Mouse (Mus musculus): ENCODE data around the gene Tert.

Tert gene

DNA sequence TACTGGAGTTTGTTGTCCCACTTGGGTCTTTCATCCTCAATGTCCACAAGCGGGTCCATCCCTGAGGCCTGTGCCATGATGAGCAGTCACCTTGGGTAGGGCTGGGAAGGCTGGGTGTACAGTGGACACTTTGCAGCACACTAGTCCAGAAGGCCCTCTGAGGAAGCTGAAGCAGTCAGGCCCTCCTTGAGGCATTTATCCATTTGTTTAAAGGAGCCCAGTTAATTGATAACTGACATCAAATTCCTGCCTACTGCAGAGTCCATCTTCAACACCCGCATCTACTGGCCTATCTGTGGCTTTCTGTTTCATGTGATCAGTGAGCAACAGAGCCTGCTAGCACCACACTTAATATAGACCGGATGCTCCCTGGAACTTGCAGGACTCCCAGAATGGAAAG is 51.1 kb downstream of the Tert start, which contains the start of gene Slc6a18:
TSS of gene Slc6a18 (minus strand) at position 171 of the 400 bp plus-strand sequence.
- no peak for DNase-seq (ENCODE audit: low spot score)

DNA sequence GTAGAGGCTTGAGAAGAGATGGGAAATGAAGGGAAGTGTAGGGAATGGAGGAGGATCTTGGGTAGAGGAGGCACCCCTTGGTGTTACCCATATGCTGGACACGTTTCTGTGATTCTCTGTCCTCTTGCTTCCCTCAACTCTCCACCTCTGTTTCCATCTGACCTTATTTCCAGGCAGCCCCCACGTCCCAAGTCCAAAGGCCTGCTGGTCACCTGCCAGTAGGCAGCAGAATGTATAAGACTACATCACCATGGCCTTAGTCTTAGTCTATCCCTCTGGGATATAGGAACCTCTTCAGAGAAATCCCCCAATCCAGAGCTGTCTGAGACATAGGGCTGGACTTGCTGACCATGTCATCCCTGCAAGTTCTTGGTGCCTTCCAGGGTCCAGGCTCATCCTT is 52.6 kb downstream of the Tert start:
- DNase-seq (ENCODE audit: low spot score), result no peak

DNA sequence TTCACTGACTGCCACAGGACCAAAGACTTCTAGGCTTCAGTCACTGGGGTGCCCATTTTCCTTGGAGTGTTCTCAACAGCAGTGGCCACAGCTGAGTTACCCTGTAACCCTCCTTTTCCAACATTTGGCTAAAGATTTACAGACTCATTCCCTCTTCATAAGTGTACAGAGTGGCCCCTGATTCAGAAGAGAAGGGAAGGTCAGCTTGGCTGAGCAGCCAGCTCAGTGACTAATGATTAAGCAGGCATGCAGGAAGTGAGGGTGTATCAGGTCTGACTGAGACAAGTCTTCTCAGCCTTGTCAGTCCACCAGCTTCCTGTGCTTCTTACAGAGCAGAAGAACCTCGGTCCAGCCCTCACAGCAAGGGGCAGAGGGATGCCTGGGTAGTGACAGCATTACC is 53.7 kb downstream of the Tert start:
- DNase-seq (ENCODE audit: low spot score), result no peak

DNA sequence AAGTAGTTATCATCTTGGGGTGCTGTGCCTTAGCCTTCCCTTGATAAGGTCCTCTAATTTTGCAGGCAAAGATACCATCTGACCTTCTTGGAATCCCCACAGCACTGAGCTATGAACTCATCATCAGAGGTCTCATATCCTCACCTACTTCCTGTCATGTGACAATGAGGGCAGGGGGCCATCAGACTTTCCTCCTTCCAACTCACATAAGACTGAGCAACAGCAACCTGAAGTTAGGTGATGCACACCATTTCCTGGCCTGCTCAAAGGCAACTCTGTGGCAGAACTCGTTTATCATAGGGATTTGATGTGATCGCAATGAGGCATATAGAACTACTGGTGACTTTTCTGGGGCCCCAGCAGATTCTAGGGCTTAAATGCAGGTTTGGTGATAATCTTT is 55.5 kb downstream of the Tert start:
- no peak for DNase-seq (ENCODE audit: low spot score)

DNA sequence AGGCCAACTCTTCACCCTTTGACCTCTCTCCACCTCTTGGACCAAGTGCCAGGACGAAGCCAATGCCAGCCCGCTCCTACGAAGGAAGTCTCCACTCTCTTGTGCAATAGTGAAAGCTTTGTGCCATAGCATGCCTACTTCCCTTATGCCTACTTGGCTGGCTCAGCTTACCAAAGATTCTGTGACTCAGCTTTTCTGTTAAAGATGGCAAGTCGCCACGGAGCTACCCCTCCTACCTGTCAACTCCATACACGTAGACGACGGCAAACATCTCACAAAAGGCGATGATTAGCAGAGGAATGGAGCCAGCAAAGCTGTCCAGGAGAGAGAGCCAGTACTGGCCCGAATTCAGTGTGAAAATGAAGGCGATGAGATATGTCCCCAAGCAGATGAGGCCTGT is 57.0 kb downstream of the Tert start:
- DNase-seq (ENCODE audit: low spot score), result no peak

DNA sequence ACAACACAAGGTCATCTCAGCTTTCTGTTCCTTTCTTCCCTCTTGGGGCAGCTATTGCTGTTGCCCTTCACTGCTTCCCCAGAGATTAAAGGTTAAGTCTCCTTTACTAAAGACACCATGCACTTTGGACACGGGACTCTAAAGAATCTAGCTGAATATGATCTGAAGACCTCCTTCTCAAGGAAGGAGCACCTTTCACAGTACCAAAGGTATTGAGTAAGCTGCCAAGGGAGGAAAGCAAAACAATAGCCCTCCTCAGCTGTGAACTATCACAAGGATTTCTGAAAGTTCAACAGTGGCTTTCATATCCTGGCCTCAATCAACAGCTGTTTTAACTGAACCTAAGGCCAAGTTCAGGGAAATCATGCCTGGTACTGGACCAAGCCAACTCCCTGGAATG is 57.7 kb downstream of the Tert start:
- DNase-seq (ENCODE audit: low spot score), result no peak

DNA sequence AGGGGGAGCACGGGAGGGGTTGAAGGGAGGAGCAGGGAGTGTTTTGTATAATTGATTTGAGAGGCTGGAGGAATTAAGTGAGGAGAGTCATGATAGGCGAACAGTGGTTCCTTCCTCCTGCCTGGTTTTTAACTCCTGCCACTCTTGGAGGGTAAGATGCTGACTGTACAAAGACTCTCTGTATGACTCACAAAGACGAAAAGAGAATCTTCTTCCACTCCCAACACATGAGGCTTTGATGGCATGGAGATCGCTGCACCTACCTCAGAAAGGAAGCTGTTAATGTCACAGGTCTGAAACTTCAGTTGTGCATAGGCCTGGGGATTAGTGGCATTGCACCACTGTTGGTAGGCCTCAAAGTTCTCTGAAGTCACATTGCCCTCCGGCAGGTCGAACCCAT is 58.8 kb downstream of the Tert start:
- DNase-seq (ENCODE audit: low spot score), result no peak

DNA sequence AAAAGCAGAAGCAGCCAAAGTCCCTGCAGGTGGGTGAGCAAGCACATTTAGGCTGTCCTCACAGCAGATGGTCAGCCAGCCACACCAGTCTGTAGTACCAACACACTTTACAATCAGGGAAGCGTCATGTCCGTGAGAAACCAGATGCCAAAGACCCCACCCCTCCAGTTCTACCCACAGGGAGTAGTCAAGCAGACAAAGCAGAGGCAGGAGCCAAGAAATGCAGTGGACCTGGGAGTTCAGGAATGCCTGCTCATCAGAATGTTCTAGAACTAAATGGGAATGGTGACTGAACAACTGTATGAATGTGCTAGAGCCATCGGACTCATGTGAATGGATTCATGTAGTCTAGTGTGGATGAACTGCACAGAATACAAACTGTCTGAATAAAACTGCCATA is 60.9 kb downstream of the Tert start:
- no peak for DNase-seq (ENCODE audit: low spot score)

DNA sequence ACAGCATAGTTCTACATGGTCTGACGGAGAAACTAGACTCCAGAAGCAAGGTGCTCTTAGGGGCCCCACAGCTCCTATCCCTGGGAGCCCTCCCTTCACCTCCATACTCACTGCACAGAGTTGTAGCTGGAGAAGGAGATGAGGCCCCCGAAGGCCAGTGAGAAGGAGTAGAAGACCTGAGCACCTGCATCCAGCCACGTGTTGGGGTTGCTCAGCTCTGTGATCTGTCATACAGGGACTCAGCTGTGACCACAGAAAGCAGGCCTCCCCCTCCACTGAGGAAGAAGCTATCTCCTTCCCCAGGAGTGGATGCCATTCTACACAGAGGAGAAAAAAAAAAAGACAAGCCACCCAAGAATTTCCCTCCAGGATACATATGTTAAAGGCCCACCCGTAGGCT is 62.2 kb downstream of the Tert start:
- DNase-seq (ENCODE audit: low spot score), result no peak

DNA sequence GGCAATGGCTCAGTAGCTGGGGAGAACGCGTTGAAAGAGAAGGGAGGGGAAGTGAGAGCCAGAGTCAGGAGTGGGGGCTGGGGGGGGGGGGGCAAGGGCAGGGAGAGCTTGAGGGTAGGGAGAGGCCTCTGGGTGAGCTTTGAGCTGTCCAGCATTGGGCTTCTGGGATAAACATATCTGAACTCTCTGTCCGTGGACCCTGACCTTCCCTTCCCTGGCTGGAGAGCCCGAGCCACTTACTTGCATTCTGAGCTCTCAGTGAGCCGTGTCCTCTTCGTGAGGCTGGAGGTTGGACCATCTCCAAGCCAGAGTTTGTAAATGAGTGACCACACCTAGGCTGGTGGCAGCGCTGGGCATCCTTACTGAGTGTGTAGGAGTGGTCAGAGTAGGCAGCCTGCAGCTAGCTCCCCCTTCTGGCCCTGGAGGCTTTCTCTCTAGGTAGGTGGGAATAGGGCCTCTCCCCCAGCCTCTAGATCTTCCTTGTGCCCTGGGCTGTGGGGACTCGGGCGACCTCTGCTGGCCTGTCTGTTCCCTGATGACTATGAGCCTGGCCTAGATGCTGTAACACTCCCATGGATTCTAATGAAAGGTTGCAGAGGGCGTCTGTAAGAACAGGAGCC is 65.6 kb downstream of the Tert start:
- DNase-seq (ENCODE audit: low spot score), result no peak

DNA sequence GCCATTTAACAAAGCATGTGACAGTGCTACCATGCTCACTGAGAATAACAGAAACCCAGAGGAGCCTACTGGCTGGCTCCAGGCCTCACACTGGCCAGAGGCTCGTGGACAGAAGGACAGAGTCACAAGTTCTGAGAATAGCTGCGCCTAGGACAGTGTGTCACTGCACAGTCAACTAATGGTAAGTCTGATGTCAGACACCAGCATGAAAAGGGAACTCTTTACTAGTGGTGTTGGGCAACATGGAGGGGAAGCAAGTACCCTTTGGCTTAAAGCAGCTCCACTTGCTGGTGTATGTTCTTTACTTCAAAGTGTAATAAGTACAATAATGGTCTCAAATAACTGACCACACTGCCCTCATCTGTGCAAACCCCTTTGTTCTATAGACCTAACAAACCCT is 66.6 kb downstream of the Tert start:
- DNase-seq (ENCODE audit: low spot score), result no peak

DNA sequence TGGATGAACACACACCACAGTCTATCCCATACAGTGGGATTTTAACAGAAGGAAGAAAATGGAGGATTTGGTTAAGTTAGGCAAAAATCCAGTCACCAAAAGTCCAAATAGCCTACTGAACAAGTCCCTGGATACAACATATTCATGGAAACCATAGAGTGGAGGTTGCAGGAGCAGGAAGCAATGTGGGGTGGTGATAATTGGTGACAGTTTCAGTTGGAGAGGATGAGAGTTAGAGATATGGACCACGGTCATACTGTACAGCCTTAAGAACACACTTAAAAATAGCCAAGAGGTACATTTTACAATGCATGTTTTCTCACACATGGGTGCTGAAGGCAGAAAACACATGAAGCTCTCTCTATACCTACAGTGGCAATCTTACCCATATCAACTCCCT is 68.3 kb downstream of the Tert start:
- no peak for DNase-seq (ENCODE audit: low spot score)

DNA sequence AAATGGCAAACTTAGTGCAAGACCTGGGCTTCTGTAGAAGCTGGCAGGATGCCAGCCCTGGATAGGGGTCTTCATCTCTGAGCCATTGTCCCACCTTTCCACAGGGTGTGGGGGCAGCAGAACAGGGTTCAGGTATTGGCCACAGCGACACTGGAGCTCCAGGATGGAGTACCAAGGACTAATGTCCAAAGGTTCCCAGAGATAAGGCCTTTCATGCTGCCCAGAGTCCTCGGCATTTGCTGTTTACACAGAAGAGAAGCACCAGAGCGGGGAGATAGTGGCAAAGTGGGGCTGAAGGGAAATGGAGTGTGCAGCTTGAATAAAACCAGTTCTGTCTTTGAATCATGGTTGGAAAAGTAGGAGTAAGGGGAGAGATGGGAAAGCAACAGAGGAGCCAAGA is 69.8 kb downstream of the Tert start:
- no peak for DNase-seq (ENCODE audit: low spot score)

All from spleen, adult 12 weeks (tissue).